Mouse (Mus musculus) myocyte (in vitro differentiated cells): Measurements from ENCODE around the gene Enpp7.

Source experiments
- E2F4 ChIP-seq: IDR thresholded peaks from one replicate; pipeline ENCODE4 v1.6.1; 2011; ENCODE audit warnings: mild to moderate bottlenecking, control low read depth, moderate library complexity; ENCODE audit not compliant: insufficient read depth
- MAX ChIP-seq: IDR thresholded peaks from one replicate; pipeline ENCODE4 v1.6.1; 2011; ENCODE audit warnings: low read depth, mild to moderate bottlenecking, control low read depth
- MYOG ChIP-seq, 3 experiments: IDR thresholded peaks; one replicate each; pipeline ENCODE4 v1.6.1; 2011; ENCODE audit warnings: control low read depth in 2 of 3, low read depth in 2 of 3, mild to moderate bottlenecking in 2 of 3; ENCODE audit not compliant: insufficient read length in 2 of 3, control insufficient read depth in 1 of 3, insufficient read depth in 1 of 3
- POLR2A ChIP-seq: IDR thresholded peaks from one replicate; pipeline ENCODE4 v1.6.1; 2011; ENCODE audit warnings: low read depth, mild to moderate bottlenecking, control low read depth, moderate library complexity; ENCODE audit not compliant: insufficient read length
- SRF ChIP-seq: IDR thresholded peaks from one replicate; pipeline ENCODE4 v1.6.1; 2011; ENCODE audit warnings: low read depth; ENCODE audit not compliant: control insufficient read depth, insufficient read length
- USF1 ChIP-seq: IDR thresholded peaks from one replicate; pipeline ENCODE4 v1.6.1; 2011; ENCODE audit warnings: low read depth, mild to moderate bottlenecking, control low read depth, moderate library complexity

DNA sequence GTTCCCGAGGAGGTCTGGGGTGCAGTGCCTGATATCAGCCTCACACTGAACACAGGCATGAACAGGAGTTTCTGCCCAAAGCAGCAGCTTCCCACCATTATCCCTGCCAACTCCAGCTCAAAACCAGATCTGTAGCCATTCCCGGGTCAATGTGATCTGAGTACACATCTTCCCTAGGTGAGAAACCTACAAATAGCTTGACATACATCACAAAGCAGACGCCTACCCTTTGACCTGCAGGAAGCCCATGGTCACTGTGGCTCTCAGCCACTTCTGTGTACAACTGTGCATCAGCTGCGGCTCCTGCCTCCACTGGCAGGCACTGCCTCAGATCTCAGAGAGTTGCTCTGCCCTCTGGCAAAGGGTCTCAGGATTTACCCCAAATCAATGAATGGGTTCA, 48.3 kb upstream of the Enpp7 start:
- TF ChIP-seq MAX, result no peak
- no peak for TF ChIP-seq POLR2A
- no peak for TF ChIP-seq USF1
- TF ChIP-seq SRF, result no peak
- no peak for TF ChIP-seq E2F4
- no peak for TF ChIP-seq MYOG (IDR thresholded peaks at IDR 0.05; ENCODE audit: control insufficient read depth in 1 of 3, insufficient read depth in 1 of 3, insufficient read length in 2 of 3, low read depth in 2 of 3)
